Mouse (Mus musculus) ES-E14 (cell line): ENCODE results near the gene Sdc1. TPM values are rescaled to one million over a fixed set of nuclear protein-coding genes. Genes with fewer than 3 reads are reported as not detected.

Source experiments
- DNase-seq: peaks from one replicate; pipeline ENCODE4 v3.0.0-alpha.2; 2013; ENCODE audit warnings: low read depth, low spot score
- H3K27ac ChIP-seq: 2 replicates; pipeline ENCODE4 v1.5.1; 2012; ENCODE audit warnings: low read depth, mild to moderate bottlenecking, low read length, moderate library complexity, mixed read lengths; ENCODE audit not compliant: poor library complexity, insufficient read depth, severe bottlenecking
- H3K36me3 ChIP-seq: 2 replicates; pipeline ENCODE4 v1.6.1; 2012; ENCODE audit warnings: mild to moderate bottlenecking, low read length, moderate library complexity, mixed read lengths; ENCODE audit not compliant: control insufficient read depth, poor library complexity, insufficient read depth, severe bottlenecking
- H3K4me1 ChIP-seq, 2 experiments: fragments of 150-350 bp in 1 of 2; sonication (generic) in 1 of 2; 2 replicates each; pipeline ENCODE4 v1.6.1; 2012; ENCODE audit warnings: low read length in 2 of 2, mild to moderate bottlenecking in 1 of 2, mixed read lengths in 1 of 2; ENCODE audit not compliant: control insufficient read depth in 2 of 2, insufficient read depth in 2 of 2, poor library complexity in 1 of 2
- H3K4me3 ChIP-seq, 2 experiments: fragments of 150-350 bp in 1 of 2; sonication (generic) in 1 of 2; 2 replicates each; pipeline ENCODE4 v1.5.1; 2012; ENCODE audit warnings: low read length in 2 of 2, low read depth in 1 of 2, mild to moderate bottlenecking in 1 of 2, mixed read lengths in 1 of 2; ENCODE audit not compliant: insufficient read depth in 1 of 2, poor library complexity in 1 of 2, severe bottlenecking in 1 of 2
- H3K9ac ChIP-seq: 2 replicates; pipeline ENCODE4 v1.6.1; 2012; ENCODE audit warnings: low read depth, mild to moderate bottlenecking, low read length, mixed read lengths; ENCODE audit not compliant: poor library complexity, insufficient read depth, severe bottlenecking
- H3K9me3 ChIP-seq: fragments of 150-350 bp; sonication (generic); 2 replicates; pipeline ENCODE4 v1.6.1; 2012; ENCODE audit warnings: low read depth, mild to moderate bottlenecking, low read length; ENCODE audit not compliant: control insufficient read depth, insufficient read depth
- CHD2 ChIP-seq: IDR thresholded peaks from 2 replicates; pipeline ENCODE4 v1.6.1; 2014; ENCODE audit warnings: mild to moderate bottlenecking, low read depth, low read length, inconsistent platforms
- HCFC1 ChIP-seq: IDR thresholded peaks from 2 replicates; pipeline ENCODE4 v1.6.1; 2012; ENCODE audit warnings: low read length, inconsistent platforms, borderline replicate concordance; ENCODE audit not compliant: insufficient read depth
- MAFK ChIP-seq: IDR thresholded peaks from 2 replicates; pipeline ENCODE4 v1.6.1; 2014; ENCODE audit warnings: mild to moderate bottlenecking, low read depth, low read length, inconsistent platforms; ENCODE audit not compliant: insufficient read depth
- ZC3H11A ChIP-seq: IDR thresholded peaks from 2 replicates; pipeline ENCODE4 v1.6.1; 2012; ENCODE audit warnings: low read depth, mild to moderate bottlenecking, inconsistent platforms, low read length, borderline replicate concordance
- ZNF384 ChIP-seq: IDR thresholded peaks from 2 replicates; pipeline ENCODE4 v1.6.1; 2012; ENCODE audit warnings: low read depth, low read length, inconsistent platforms
- in situ Hi-C, 2 experiments: fragments of 600-800 bp; cut with MboI; formaldehyde crosslinking; loops; one replicate each; pipeline ENCODE4 v1.15.1; 2025; ENCODE audit warnings: low sequenced_read_pairs in 2 of 2, inconsistent platforms in 1 of 2; ENCODE audit not compliant: unreplicated experiment in 2 of 2
- total RNA-seq: library from RNA; depleted of rRNA; stranded (reverse); fragments of 300-350 nt; gene quantifications from 2 replicates; pipeline ENCODE4 v1.2.3, GENCODE M21; 2012

Gene Sdc1
- total RNA-seq, 1 experiment, result 70.7 TPM

DNA sequence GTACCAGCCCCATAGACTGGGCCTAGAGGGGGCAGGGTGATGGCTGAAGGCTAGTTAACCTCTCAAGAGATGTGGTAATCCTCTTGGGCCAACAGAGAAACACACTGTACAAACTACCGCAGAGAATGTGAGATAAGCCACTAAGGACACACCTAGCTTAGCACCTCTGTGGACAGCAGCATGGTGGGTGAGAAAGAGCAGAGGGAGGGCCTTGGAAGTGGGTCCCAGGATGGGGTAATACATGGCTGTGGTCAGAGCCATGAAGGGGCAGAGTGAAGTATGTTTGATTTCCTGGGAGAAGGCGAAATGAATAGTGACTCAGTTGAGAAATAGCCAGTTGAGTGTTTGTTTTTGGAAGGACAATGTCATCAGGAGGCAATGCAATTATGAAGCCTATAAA, 38.0 kb downstream of the Sdc1 start:
- Histone ChIP-seq H3K4me1 (no peaks in the 10 kb centered on the region), H3K9me3 (no peaks in the 10 kb centered on the region), H3K9ac (no peak overlapping the region), H3K4me3 (no peak overlapping the region), H3K27ac (no peak overlapping the region; the same call in 1 of the 2 replicates), H3K36me3 (no peaks in the 10 kb centered on the region)
- TF ChIP-seq ZNF384 (no peak), MAFK (no peak), CHD2 (no peak), ZC3H11A (no peak), HCFC1 (no peak)
- in situ Hi-C loops, result no loop called here
- DNase-seq, result no peak

DNA sequence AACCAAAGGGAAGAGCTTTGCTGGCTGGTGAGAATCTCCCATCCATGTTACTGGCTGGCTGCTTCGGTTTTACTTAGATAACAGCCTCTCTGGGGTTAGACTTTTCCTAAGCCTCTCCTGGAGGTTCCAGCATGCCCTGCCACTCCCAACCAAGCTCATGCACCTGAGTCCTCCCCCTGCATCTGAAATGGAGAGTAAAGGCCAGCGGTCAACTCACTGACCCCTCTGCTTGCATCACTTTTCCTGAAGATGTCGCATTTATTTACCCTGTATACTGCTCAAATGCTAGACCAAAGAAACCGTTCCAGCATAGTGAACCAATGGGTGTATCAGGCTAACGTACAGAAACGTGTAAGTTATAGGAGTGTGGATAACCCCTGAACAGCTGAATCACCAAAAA, 38.5 kb downstream of the Sdc1 start:
- in situ Hi-C loops, result no loop called here
- H3K27ac ChIP-seq, result no peak overlapping the region
- DNase-seq, result no peak
- no peaks in the 10 kb centered on the region for H3K36me3 ChIP-seq
- no peak overlapping the region for H3K9ac ChIP-seq
- H3K4me3 ChIP-seq, result no peak overlapping the region
- no peaks in the 10 kb centered on the region for H3K9me3 ChIP-seq
- no peaks in the 10 kb centered on the region for H3K4me1 ChIP-seq
- no peak for TF ChIP-seq MAFK
- no peak for TF ChIP-seq ZNF384
- TF ChIP-seq CHD2, result no peak
- TF ChIP-seq HCFC1, result no peak
- TF ChIP-seq ZC3H11A, result no peak

DNA sequence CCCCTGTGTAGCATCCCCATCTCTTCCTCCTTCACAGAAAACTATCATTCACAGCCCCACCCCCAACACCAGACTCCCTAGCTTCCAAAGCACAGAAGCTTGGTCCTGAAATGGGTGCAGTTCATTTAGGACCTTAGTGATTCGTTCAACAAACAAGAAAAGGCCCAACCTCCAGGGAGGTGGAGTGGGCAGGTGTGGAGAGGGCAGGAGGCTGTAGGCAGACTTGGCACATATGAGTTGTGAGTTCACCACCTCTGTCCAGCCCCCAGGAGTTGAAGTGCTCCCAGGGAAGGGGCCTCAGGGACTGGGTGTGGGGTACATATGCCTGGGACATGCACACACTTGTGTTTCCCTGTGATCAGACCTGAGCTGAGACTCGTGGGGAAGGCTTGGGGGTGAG, 39.8 kb downstream of the Sdc1 start:
- no peak for TF ChIP-seq HCFC1
- TF ChIP-seq MAFK, result no peak
- no peak for TF ChIP-seq ZC3H11A
- TF ChIP-seq CHD2, result no peak
- TF ChIP-seq ZNF384, result no peak
- H3K4me1 ChIP-seq, result no peaks in the 10 kb centered on the region
- no peak overlapping the region for H3K9ac ChIP-seq
- no peaks in the 10 kb centered on the region for H3K9me3 ChIP-seq
- no peak for DNase-seq
- H3K4me3 ChIP-seq, result no peak overlapping the region
- H3K27ac ChIP-seq, result no peak overlapping the region
- H3K36me3 ChIP-seq, result no peaks in the 10 kb centered on the region
- in situ Hi-C loops, result no loop called here

DNA sequence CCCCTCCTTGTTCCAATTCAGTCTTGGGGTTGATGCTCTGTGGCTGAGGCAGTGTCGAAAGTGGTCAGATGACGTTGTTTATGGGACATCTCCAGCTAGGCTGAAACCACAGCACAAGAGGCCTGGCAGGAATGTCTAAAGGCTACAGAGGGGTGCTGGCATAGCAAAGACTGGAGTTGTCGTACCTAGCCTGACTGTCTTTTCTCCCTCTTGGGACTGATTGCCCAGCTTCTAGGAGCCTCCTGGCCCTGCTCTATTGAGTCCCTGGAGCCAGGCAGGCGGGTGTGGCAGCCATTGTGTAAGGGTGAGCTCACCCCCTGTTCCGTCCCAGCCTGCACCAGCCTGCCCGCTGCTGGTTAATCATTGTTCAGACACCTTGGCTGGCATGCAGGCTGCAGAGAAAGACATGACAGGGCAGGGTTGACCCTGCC, 40.3 kb downstream of the Sdc1 start:
- Histone ChIP-seq H3K27ac (no peak overlapping the region), H3K9ac (no peak overlapping the region), H3K4me1 (no peaks in the 10 kb centered on the region), H3K36me3 (no peaks in the 10 kb centered on the region), H3K9me3 (no peaks in the 10 kb centered on the region), H3K4me3 (no peak overlapping the region)
- TF ChIP-seq MAFK (no peak), HCFC1 (no peak), ZC3H11A (no peak), ZNF384 (no peak), CHD2 (no peak)
- in situ Hi-C loops, result no loop called here
- no peak for DNase-seq

DNA sequence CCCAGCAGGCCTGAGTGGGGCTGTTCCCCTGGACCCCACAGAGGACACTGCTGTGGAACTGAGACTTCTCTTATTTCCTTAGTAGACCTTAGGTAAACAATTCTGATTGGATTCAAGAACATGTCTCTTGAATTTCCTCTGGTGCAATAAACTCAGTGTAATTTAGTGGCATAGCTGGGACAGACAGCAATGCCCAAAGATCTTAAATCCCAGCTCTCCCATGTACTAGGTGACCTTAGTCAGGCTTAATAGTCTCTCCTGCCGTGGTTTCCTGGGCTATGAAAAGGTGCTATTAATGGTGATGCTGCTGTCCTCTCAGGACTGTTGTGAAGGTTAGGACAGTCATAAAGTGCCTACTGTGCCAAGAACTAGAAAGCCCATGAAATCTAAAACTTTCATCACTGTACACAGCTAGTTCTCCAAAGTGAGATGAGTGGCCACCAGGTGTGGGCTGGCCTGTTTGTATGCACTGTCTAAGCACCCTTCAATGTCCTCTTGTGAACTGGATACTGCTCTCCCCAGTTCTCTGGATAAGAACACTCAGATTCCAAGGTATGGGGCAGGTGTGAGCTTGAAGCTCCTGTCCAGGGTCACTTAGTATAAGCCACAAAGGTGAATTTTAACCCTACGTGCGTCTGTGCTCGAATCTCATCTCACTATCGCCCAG, 40.9 kb downstream of the Sdc1 start:
- Histone ChIP-seq H3K27ac (no peak overlapping the region), H3K9ac (no peak overlapping the region), H3K36me3 (no peaks in the 10 kb centered on the region), H3K9me3 (no peaks in the 10 kb centered on the region), H3K4me3 (no peak overlapping the region), H3K4me1 (no peaks in the 10 kb centered on the region)
- DNase-seq, result no peak
- TF ChIP-seq HCFC1 (no peak), MAFK (no peak), ZC3H11A (no peak), ZNF384 (no peak)
- in situ Hi-C loops, result no loop called here
